In the genomic region with DNA sequence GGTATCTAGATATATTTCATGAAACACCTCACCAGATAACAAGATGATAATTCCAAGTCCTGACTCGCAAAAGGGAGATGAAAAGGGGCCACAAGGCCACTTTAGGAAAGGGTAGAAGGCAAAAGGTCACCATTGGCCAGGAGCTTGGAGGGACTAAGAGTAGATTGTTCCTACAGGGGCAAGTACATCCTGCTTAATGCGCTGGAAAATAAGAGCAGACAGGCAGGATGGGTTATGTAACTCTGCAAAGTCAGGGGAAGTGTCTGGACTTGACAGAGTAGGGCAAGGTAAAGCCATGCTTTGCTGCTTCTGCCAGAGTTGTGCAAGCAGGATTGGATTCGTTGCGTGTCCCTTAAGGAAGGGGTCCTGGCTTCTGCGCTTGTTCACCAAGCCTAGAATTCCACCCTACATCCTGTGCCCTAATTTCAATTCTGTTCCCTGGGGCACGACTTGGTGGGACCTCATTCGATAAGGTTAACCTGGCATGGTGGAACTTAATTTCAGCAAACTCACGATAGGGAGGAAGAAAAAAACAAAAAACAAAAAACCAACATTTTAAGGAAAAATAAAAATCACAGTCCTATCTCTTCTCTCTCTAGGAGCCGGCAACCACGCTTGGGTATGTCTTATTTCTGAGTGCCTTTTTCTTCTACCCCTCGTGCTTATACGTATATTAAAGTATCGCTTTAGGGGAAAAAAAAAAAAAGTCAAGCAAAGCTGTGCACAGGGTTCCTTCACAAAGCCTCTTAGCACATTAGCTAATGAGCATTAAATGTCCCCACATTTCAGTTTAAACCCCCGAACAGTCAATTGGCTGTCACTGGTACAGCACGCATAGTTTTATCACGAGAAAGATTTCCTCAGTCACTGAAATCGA, we compare ENCODE assay signal across 8 mouse cellular contexts. TPM values are rescaled to one million over a fixed set of nuclear protein-coding genes. Genes with fewer than 3 reads are reported as not detected.
DNase-seq lines count a peak whose midpoint lies in the region; ATAC-seq lines count a peak whose summit lies in the region.

No protein-coding gene starts in this region.

- no peak overlapping the region for H3K9ac ChIP-seq in kidney, embryonic 15.5 days
- H3K9ac ChIP-seq in midbrain, embryonic 12.5 days (replicated peaks) = peak overlapping the region; percentile 78

- H3K4me2 ChIP-seq in kidney, embryonic 15.5 days = peak overlapping the region; percentile 99
- peak overlapping the region; percentile 96 for H3K4me2 ChIP-seq in midbrain, embryonic 12.5 days (replicated peaks)

- H3K27me3 ChIP-seq in kidney, embryonic 15.5 days = peaks cover 4% of the 10 kb centered on the region; the same call in 1 of the 2 replicates
- H3K27me3 ChIP-seq in hindbrain, embryonic 10.5 days (ENCODE audit: insufficient read depth, poor library complexity, severe bottlenecking) = peaks cover 7% of the 10 kb centered on the region
- H3K27me3 ChIP-seq in midbrain, embryonic 12.5 days = peaks cover 14% of the 10 kb centered on the region

- H3K4me1 ChIP-seq in kidney, embryonic 15.5 days = peaks cover 14% of the 10 kb centered on the region
- H3K4me1 ChIP-seq in hindbrain, embryonic 10.5 days (replicated peaks) = peaks cover 25% of the 10 kb centered on the region
- H3K4me1 ChIP-seq in midbrain, embryonic 12.5 days = peaks cover 15% of the 10 kb centered on the region; the same call in 1 of the 2 replicates

- H3K9me3 ChIP-seq in kidney, embryonic 15.5 days (replicated peaks) = no peaks in the 10 kb centered on the region
- no peaks in the 10 kb centered on the region for H3K9me3 ChIP-seq in hindbrain, embryonic 10.5 days
- no peaks in the 10 kb centered on the region for H3K9me3 ChIP-seq in midbrain, embryonic 12.5 days

- intact Hi-C loops in left cerebral cortex, postnatal 10 days (cut with DNase I) = no loop called here

- WGBS in kidney, embryonic 15.5 days = 15% methylated on average over 17 of the region's 17 CpGs
- 25% methylated on average over 17 of the region's 17 CpGs for WGBS in hindbrain, embryonic 10.5 days
- 25% methylated on average over 17 of the region's 17 CpGs for WGBS in midbrain, embryonic 12.5 days

- peak overlapping the region; percentile 75 for H3K4me3 ChIP-seq in kidney, embryonic 15.5 days (replicated peaks)
- H3K4me3 ChIP-seq in hindbrain, embryonic 10.5 days = peak overlapping the region; percentile 77
- H3K4me3 ChIP-seq in midbrain, embryonic 12.5 days = peak overlapping the region; percentile 74

- H3K27ac ChIP-seq in kidney, embryonic 15.5 days = no peak overlapping the region
- no peak overlapping the region for H3K27ac ChIP-seq in hindbrain, embryonic 10.5 days
- no peak overlapping the region for H3K27ac ChIP-seq in midbrain, embryonic 12.5 days (replicated peaks)

- ATAC-seq in kidney, embryonic 15.5 days (replicated peaks; ENCODE audit: low FRiP score) = no peak
- ATAC-seq in midbrain, embryonic 12.5 days (ENCODE audit: low FRiP score, low read depth) = no peak

- no peaks in the 10 kb centered on the region for H3K36me3 ChIP-seq in kidney, embryonic 15.5 days
- H3K36me3 ChIP-seq in hindbrain, embryonic 10.5 days = no peaks in the 10 kb centered on the region
- no peaks in the 10 kb centered on the region for H3K36me3 ChIP-seq in midbrain, embryonic 12.5 days

- DNase-seq in kidney, adult 8-10 months = no peak
- DNase-seq in cerebellum, adult 8-10 months = peak; percentile 49
- DNase-seq in hindbrain, embryonic 10.5 days (ENCODE audit: low spot score) = no peak
- DNase-seq in ovary, postnatal 36 days (ENCODE audit: low spot score) = no peak
- no peak for DNase-seq in right cerebral cortex, postnatal 4 days
- no peak for DNase-seq in left cerebral cortex, postnatal 10 days (ENCODE audit: extremely low spot score in 1 of 2, low spot score in 2 of 2)

RNA-seq across cellular contexts. Expression of a gene that starts 1.1 kb away (rescaled TPM):
- 5.4 and 5.7 TPM in 2 replicates for polyA plus RNA-seq in kidney, embryonic 15.5 days (2015; fragmentation: Nextera tagmentation; extraction: Ambion mirVana)
- polyA plus RNA-seq in hindbrain, embryonic 10.5 days (2016; fragmentation: Nextera tagmentation; extraction: Ambion mirVana) = 12.3 and 27.2 TPM in 2 replicates
- polyA plus RNA-seq in midbrain, embryonic 12.5 days (2016; fragmentation: Nextera tagmentation; extraction: Ambion mirVana) = 3.0 and 3.1 TPM in 2 replicates
- total RNA-seq in left cerebral cortex, postnatal 10 days (2021) = 1 to 10 TPM; 1.6 to 2.2 TPM
